Mouse (Mus musculus) myocyte (in vitro differentiated cells): ENCODE data around the gene Abcc2.

ENCODE experiments used
- E2F4 ChIP-seq: IDR thresholded peaks from one replicate; pipeline ENCODE4 v1.6.1; 2011; ENCODE audit warnings: mild to moderate bottlenecking, control low read depth, moderate library complexity; ENCODE audit not compliant: insufficient read depth
- MAX ChIP-seq: IDR thresholded peaks from one replicate; pipeline ENCODE4 v1.6.1; 2011; ENCODE audit warnings: low read depth, mild to moderate bottlenecking, control low read depth
- MYOD1 ChIP-seq, 3 experiments: IDR thresholded peaks; one replicate each; pipeline ENCODE4 v1.6.1; 2011; ENCODE audit warnings: control low read depth in 2 of 3, low read depth in 2 of 3, mild to moderate bottlenecking in 2 of 3, moderate library complexity in 1 of 3; ENCODE audit not compliant: insufficient read length in 2 of 3, control insufficient read depth in 1 of 3
- MYOG ChIP-seq, 3 experiments: IDR thresholded peaks; one replicate each; pipeline ENCODE4 v1.6.1; 2011; ENCODE audit warnings: control low read depth in 2 of 3, low read depth in 2 of 3, mild to moderate bottlenecking in 2 of 3; ENCODE audit not compliant: insufficient read length in 2 of 3, control insufficient read depth in 1 of 3, insufficient read depth in 1 of 3
- POLR2A ChIP-seq: IDR thresholded peaks from one replicate; pipeline ENCODE4 v1.6.1; 2011; ENCODE audit warnings: low read depth, mild to moderate bottlenecking, control low read depth, moderate library complexity; ENCODE audit not compliant: insufficient read length
- POLR2AphosphoS2 ChIP-seq: IDR thresholded peaks from one replicate; pipeline ENCODE4 v1.6.1; 2011; ENCODE audit warnings: low read depth, control low read depth; ENCODE audit not compliant: insufficient read length
- TCF3 ChIP-seq: IDR thresholded peaks from one replicate; pipeline ENCODE4 v1.6.1; 2011; ENCODE audit warnings: low read depth, control low read depth; ENCODE audit not compliant: insufficient read length
- USF1 ChIP-seq: IDR thresholded peaks from one replicate; pipeline ENCODE4 v1.6.1; 2011; ENCODE audit warnings: low read depth, mild to moderate bottlenecking, control low read depth, moderate library complexity

DNA sequence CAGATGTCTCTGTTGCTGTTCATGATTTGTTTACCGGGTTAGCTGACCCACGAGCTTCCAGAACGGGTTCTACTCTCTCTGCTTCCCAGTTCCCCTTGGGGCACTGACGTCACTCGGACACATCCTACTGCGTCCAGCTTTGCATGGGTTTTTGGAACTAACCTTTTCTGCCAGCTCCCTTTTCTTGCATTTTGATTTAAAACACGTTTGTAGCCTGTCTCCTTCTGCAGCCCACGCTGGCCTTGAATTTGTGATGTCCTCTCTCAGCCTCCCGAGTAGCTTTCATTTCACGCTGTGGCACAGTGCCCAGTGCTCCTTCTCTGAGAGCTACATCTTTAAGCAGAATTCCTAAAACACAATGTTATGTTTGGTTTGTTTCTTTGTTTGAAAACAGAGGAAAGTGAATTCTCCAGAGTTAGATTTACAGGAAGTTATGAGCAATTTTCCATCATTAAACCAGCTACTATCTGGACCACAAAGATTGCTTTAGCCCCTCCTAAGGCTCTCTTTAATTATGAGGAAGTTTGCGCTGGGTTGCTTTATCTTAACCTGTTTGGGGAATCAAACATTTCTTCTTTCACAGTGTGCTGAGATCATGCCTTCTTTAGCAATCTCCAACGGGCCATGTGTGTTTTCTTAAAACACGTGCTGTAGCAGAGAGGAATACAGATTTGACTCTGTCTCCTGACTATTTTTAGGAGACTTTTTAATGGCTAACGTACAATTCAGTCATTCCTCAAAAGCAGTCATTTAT lies 33.8 kb downstream of the Abcc2 start:
- TF ChIP-seq POLR2A (no peak), MYOG (IDR thresholded peaks at IDR 0.05; ENCODE audit: control insufficient read depth in 1 of 3, insufficient read depth in 1 of 3, insufficient read length in 2 of 3, low read depth in 2 of 3) (no peak), USF1 (no peak), E2F4 (no peak), MYOD1 (IDR thresholded peaks at IDR 0.05; ENCODE audit: control insufficient read depth in 1 of 3, insufficient read length in 2 of 3, low read depth in 2 of 3) (no peak), MAX (no peak), TCF3 (no peak), POLR2AphosphoS2 (no peak)
